Mouse (Mus musculus): Measurements from ENCODE around the gene Pxmp4.

DNA sequence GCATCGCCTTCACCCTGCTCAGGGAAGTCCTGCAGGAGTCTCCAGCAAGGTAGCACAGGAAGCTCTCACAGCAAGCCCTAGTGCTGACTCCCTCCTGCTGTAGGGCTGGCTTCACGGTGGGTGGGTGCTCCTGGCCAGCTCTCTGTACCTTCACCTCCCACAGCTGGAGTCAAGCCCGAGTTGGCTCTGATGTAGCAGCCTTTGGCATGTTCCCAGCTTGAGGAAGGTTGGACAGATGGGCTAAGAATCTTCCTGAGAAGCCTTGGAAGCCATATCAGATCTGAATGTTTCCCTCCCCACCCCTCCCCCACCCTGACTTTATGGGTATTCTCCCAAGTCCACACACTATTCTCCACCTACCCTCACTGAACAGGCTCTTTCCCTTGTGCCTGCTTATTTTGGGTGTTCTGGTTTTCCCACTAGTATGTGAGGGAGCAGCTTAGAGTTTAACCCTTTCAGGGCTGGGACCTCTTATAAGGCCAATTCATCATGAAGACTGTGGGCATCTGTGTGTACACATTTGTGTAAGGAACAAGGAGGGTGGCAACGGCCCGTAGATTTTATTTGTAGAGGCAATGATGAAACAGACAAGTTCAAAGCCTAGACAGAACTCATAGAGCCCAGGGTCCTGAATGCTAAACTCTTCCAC, 46.2 kb downstream of the Pxmp4 start:
- TF ChIP-seq CTCF (conservative IDR thresholded peaks at IDR 0.05; ENCODE audit: insufficient read depth, insufficient read length, low read depth, low read length) (no peak), POLR2A (IDR thresholded peaks at IDR 0.05; ENCODE audit: low read depth, low read length) (no peak)
